Mouse (Mus musculus) lung, adult 18-20 months (tissue): ENCODE data around the gene Nudt3.

ENCODE experiments used
- DNase-seq, 2 experiments: peaks; one replicate each; pipeline ENCODE4 v3.0.0; 2022; ENCODE audit warnings: mixed read lengths in 2 of 2

Gene Nudt3

GRCm38 (mm10) chr17:27545991-27546390 lies 77.3 kb downstream of the Nudt3 start:
- DNase-seq = no peak

DNA sequence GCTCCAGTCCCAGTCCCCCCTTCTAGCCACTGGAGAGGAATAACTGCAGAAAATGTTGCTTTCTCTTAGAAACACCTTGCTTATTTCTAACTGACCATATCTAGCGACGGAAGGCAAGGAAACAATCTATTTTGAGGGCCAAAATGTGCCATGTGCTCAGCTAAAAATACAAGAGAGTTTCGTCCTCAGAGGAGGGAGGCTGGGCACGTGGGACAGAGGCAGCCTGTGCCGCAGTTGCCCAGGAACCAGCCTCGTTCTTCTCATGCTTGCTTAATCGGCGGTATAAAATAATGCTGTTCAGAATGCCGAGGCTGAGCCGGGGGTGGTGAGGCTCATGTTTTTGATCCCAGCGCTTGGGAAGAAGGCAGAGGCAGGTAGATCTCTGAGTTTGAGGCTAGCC lies 78.7 kb downstream of the Nudt3 start:
- no peak for DNase-seq

DNA sequence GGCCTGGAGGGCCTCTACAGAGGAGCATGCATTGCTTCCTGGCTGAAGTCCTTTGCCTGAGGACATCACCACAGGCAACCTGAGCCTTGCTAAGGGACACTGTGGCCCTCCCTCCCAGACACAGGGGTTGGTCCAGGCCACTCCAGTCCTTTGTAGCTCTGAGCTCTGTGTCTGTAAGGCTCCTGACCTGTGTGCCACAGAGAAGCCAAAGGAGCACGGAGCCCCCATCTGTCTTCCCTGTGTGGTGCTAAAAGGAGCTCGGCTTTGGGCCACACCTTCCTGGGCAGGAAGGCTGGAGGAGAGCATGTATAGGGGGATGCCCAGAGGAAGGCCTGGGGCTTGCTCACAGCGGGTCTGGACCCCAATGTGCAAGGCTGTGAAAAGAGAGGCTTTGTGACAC lies 81.3 kb downstream of the Nudt3 start:
- DNase-seq = no peak

GRCm38 (mm10) chr17:27541261-27541660 lies 82.0 kb downstream of the Nudt3 start:
- DNase-seq = no peak

- DNase-seq = peak; percentile 78 to 84
Observed at GRCm38 (mm10) chr17:27534718-27535117, 88.6 kb downstream of the Nudt3 start.

DNA sequence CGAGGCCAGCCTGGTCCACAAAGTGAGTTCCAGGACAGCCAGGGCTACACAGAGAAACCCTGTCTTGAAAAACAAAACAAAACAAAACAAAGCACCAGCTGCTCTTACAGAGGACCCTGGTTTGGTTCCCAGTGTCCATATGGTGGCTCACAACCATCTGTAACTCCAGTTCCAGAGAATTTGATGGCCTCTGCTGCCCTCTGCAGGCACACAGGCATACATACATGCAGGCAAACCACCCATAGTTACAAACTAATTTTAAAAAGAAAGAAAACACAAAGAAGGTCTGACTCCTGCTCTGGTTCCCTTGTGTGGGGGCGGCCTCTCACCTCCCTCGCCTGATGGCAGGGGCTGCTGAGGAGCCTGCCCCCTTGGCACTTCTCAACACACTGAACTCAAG lies 89.9 kb downstream of the Nudt3 start:
- DNase-seq = no peak

DNA sequence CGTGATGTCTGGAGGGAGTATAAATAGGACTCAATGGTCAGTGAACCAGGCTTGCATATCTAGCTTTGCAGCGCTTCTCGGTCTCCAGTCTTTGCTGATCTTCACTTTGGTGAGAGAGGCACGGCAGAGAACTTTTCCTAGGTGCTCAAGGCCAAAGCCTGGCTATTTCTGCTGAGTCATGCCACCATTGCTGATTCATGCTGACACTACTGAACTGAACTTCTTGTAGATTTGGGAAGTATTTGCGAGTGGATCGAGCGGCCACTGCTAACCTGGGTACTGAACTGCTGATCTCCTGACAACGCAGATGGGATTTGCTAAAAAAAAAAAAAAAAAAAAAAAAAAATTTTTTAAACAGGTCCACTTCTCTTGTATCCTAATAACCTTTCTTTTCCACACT lies 91.2 kb downstream of the Nudt3 start:
- DNase-seq = no peak
